Mouse (Mus musculus): ENCODE data around the gene 2310046K23Rik. TPM values are rescaled to one million over a fixed set of nuclear protein-coding genes. Genes with fewer than 3 reads are reported as not detected.

The 2310046K23Rik gene
- polyA plus RNA-seq (2011; ENCODE audit: insufficient read length, low read depth, missing spikeins): not detected in 2 replicates

- H3K4me1 ChIP-seq (ENCODE audit: control insufficient read depth, insufficient read depth, low read length): no peaks in the 10 kb centered on the region
- no peak within 1 kb of the TSS for H3K27ac ChIP-seq (ENCODE audit: insufficient read depth, low read length)
- H3K4me3 ChIP-seq (ENCODE audit: insufficient read depth, low read length): no peak within 1 kb of the TSS
- TF ChIP-seq CTCF (IDR thresholded peaks at IDR 0.05; ENCODE audit: borderline replicate concordance, insufficient read depth, low read length): no peak
- TF ChIP-seq POLR2A (IDR thresholded peaks at IDR 0.05; ENCODE audit: low read depth, low read length): no peak
Observed at GRCm38 (mm10) chr3:92534411-92534810, at the start of gene 2310046K23Rik. 2310046K23Rik (minus strand) TSS chr3:92534511.

- Histone ChIP-seq H3K27ac (ENCODE audit: insufficient read depth, low read length) (no peak overlapping the region), H3K4me3 (ENCODE audit: insufficient read depth, low read length) (no peak overlapping the region), H3K4me1 (ENCODE audit: control insufficient read depth, insufficient read depth, low read length) (no peaks in the 10 kb centered on the region)
- TF ChIP-seq POLR2A (IDR thresholded peaks at IDR 0.05; ENCODE audit: low read depth, low read length) (no peak), CTCF (IDR thresholded peaks at IDR 0.05; ENCODE audit: borderline replicate concordance, insufficient read depth, low read length) (no peak)
Observed at GRCm38 (mm10) chr3:92583164-92583826, 49.0 kb upstream of the 2310046K23Rik start.

- no peak for TF ChIP-seq POLR2A (IDR thresholded peaks at IDR 0.05; ENCODE audit: low read depth, low read length)
- TF ChIP-seq CTCF (IDR thresholded peaks at IDR 0.05; ENCODE audit: borderline replicate concordance, insufficient read depth, low read length): no peak
- no peaks in the 10 kb centered on the region for H3K4me1 ChIP-seq (ENCODE audit: control insufficient read depth, insufficient read depth, low read length)
- H3K4me3 ChIP-seq (ENCODE audit: insufficient read depth, low read length): no peak overlapping the region
- H3K27ac ChIP-seq (ENCODE audit: insufficient read depth, low read length): no peak overlapping the region
Observed at GRCm38 (mm10) chr3:92579508-92579907, 45.2 kb upstream of the 2310046K23Rik start.

DNA sequence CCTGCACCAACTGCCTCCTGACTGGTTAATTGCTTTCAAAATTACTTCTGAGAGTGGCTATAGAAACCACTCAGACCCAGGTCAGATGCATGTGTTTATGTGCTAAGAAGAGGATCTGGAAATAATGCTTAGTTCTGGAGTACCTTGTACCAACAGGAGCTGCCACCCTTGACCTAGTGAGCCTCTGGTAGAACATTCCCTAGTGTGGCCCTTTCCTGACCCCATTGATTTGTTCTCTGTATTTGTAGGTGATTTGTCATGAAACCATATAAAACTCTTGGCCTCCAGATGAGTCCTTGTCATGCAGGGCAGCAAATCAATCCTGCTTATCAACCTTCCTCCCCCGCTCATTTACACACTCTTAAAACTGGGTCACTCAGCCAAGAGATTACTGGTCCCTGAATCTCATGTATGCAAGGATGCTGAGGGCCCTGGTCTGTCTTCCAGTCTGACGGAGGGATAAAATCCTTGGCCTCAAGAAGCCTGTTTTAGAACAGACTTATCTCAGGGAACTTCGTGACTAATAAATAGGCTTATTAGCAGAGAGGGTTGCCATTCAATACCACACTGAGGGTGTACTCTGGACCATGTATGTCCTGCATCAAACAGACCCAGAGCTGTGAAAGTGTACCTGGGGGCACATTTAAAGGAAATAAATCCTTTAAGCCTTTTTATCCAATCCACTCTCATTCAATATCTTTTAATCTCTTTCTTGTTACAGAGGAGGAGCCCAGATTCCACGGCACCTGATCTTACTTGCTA lies 44.5 kb upstream of the 2310046K23Rik start:
- H3K4me1 ChIP-seq (ENCODE audit: control insufficient read depth, insufficient read depth, low read length): no peaks in the 10 kb centered on the region
- TF ChIP-seq CTCF (IDR thresholded peaks at IDR 0.05; ENCODE audit: borderline replicate concordance, insufficient read depth, low read length) (no peak), POLR2A (IDR thresholded peaks at IDR 0.05; ENCODE audit: low read depth, low read length) (no peak)

GRCm38 (mm10) chr3:92573449-92574041 lies 39.2 kb upstream of the 2310046K23Rik start, which contains the start of gene Ivl:
Ivl (minus strand) TSS chr3:92573735.
- Histone ChIP-seq H3K4me3 (ENCODE audit: insufficient read depth, low read length) (no peak within 1 kb of the TSS), H3K4me1 (ENCODE audit: control insufficient read depth, insufficient read depth, low read length) (no peaks in the 10 kb centered on the region), H3K27ac (ENCODE audit: insufficient read depth, low read length) (no peak within 1 kb of the TSS)
- TF ChIP-seq CTCF (IDR thresholded peaks at IDR 0.05; ENCODE audit: borderline replicate concordance, insufficient read depth, low read length): no peak
- TF ChIP-seq POLR2A (IDR thresholded peaks at IDR 0.05; ENCODE audit: low read depth, low read length): no peak

More for the DNA sequence above, 44.5 kb upstream of the 2310046K23Rik start:
- no peak overlapping the region for H3K4me3 ChIP-seq (ENCODE audit: insufficient read depth, low read length)
- no peak overlapping the region for H3K27ac ChIP-seq (ENCODE audit: insufficient read depth, low read length)

- Histone ChIP-seq H3K27ac (ENCODE audit: insufficient read depth, low read length) (no peak overlapping the region), H3K4me3 (ENCODE audit: insufficient read depth, low read length) (no peak overlapping the region), H3K4me1 (ENCODE audit: control insufficient read depth, insufficient read depth, low read length) (no peaks in the 10 kb centered on the region)
- TF ChIP-seq CTCF (IDR thresholded peaks at IDR 0.05; ENCODE audit: borderline replicate concordance, insufficient read depth, low read length) (no peak), POLR2A (IDR thresholded peaks at IDR 0.05; ENCODE audit: low read depth, low read length) (no peak)
Observed at GRCm38 (mm10) chr3:92572514-92573155, 38.3 kb upstream of the 2310046K23Rik start.

DNA sequence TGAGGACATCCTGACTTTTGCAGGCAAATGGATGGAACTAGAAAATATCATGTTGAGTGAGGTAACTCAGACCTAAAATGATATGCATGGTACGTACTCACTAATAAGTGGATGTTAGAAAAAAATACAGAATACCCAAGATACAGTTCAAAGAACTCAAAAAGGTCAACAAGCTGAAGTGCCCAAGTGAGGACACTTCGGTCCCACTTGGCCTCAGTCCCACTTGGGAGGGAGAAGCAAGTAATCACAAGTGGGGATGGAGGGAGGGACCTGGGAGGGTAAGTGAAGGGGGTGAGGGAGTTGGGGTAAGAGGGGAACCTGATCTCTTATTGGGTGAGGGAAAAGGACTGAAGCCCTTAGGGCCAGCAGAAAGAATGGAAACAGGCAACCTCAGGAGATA lies 34.4 kb upstream of the 2310046K23Rik start:
- Histone ChIP-seq H3K4me1 (ENCODE audit: control insufficient read depth, insufficient read depth, low read length) (no peaks in the 10 kb centered on the region), H3K4me3 (ENCODE audit: insufficient read depth, low read length) (no peak overlapping the region), H3K27ac (ENCODE audit: insufficient read depth, low read length) (no peak overlapping the region)
- no peak for TF ChIP-seq CTCF (IDR thresholded peaks at IDR 0.05; ENCODE audit: borderline replicate concordance, insufficient read depth, low read length)

- H3K4me3 ChIP-seq (ENCODE audit: insufficient read depth, low read length): no peak overlapping the region
- TF ChIP-seq POLR2A (IDR thresholded peaks at IDR 0.05; ENCODE audit: low read depth, low read length): no peak
- TF ChIP-seq CTCF (IDR thresholded peaks at IDR 0.05; ENCODE audit: borderline replicate concordance, insufficient read depth, low read length): no peak
- H3K4me1 ChIP-seq (ENCODE audit: control insufficient read depth, insufficient read depth, low read length): no peaks in the 10 kb centered on the region
- H3K27ac ChIP-seq (ENCODE audit: insufficient read depth, low read length): no peak overlapping the region
Observed at GRCm38 (mm10) chr3:92565418-92565817, 31.1 kb upstream of the 2310046K23Rik start.

- Histone ChIP-seq H3K27ac (ENCODE audit: insufficient read depth, low read length) (no peak overlapping the region), H3K4me3 (ENCODE audit: insufficient read depth, low read length) (no peak overlapping the region), H3K4me1 (ENCODE audit: control insufficient read depth, insufficient read depth, low read length) (no peaks in the 10 kb centered on the region)
- TF ChIP-seq CTCF (IDR thresholded peaks at IDR 0.05; ENCODE audit: borderline replicate concordance, insufficient read depth, low read length) (no peak), POLR2A (IDR thresholded peaks at IDR 0.05; ENCODE audit: low read depth, low read length) (no peak)
Observed at GRCm38 (mm10) chr3:92512325-92512724, 22.0 kb downstream of the 2310046K23Rik start.

Measured in embryonic fibroblast, embryonic 13.5 days (primary cell).